Mouse (Mus musculus): ENCODE measurements around the gene Olfm2. TPM values are rescaled to one million over a fixed set of nuclear protein-coding genes. Genes with fewer than 3 reads are reported as not detected.
"Not testable (repeated sequence)": the region's sequence is repeated elsewhere in the genome, so short reads cannot be mapped to it uniquely, and the experiment has no call there.

The Olfm2 gene
- polyA plus RNA-seq, 1 experiment from 2014 or later = 64.4 TPM

DNA sequence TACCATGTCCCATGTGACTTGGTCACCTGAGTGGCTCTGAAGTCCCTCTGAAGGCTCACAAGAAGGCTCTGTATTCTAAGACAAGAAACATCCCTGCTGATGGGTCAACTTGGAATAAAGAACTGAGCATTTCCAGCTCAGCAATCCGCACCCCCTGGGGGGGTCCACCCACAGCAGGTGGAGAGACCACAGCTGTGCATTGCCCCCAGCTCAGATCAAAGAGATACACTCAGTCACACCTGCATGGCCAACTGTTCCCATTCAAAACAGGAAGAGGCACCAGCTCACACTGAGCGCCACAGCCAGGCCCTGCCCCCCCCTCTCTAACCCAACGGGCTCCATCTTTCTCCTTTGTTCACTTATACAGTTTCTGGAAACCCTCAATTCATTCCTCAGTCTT lies 109.9 kb downstream of the Olfm2 start:
- DNase-seq (ENCODE audit: low spot score) (no peak), ATAC-seq (ENCODE audit: low FRiP score) (no peak)
- H3K4me2 ChIP-seq (replicated peaks; ENCODE audit: low read depth, low read length) = no peak overlapping the region
- no peak overlapping the region for H3K4me3 ChIP-seq (ENCODE audit: low read depth, low read length)
- no peaks in the 10 kb centered on the region; the same call in 1 of the 2 replicates for H3K36me3 ChIP-seq (ENCODE audit: control insufficient read depth, insufficient read depth, low read length)
- no peaks in the 10 kb centered on the region for H3K4me1 ChIP-seq (replicated peaks; ENCODE audit: control insufficient read depth, insufficient read depth, low read length)
- no peak overlapping the region for H3K27ac ChIP-seq (ENCODE audit: low read depth, low read length)
- no peak overlapping the region for H3K9ac ChIP-seq (ENCODE audit: low read depth, low read length)
- WGBS = 78% methylated on average over 3 of the region's 3 CpGs
- no peaks in the 10 kb centered on the region for H3K9me3 ChIP-seq (ENCODE audit: control insufficient read depth, low read length)
- no peaks in the 10 kb centered on the region for H3K27me3 ChIP-seq (ENCODE audit: control insufficient read depth, insufficient read depth, low read length)

GRCm38 (mm10) chr9:20635676-20636075 lies 110.5 kb downstream of the Olfm2 start:
- H3K9ac ChIP-seq (ENCODE audit: low read depth, low read length); H3K4me2 ChIP-seq (replicated peaks; ENCODE audit: low read depth, low read length); H3K36me3 ChIP-seq (ENCODE audit: control insufficient read depth, insufficient read depth, low read length); H3K27me3 ChIP-seq (ENCODE audit: control insufficient read depth, insufficient read depth, low read length); DNase-seq (ENCODE audit: low spot score); H3K27ac ChIP-seq (ENCODE audit: low read depth, low read length); H3K9me3 ChIP-seq (ENCODE audit: control insufficient read depth, low read length); H3K4me1 ChIP-seq (replicated peaks; ENCODE audit: control insufficient read depth, insufficient read depth, low read length); H3K4me3 ChIP-seq (ENCODE audit: low read depth, low read length); ATAC-seq (ENCODE audit: low FRiP score): not testable (repeated sequence)
- WGBS = 94% methylated on average over 8 of the region's 8 CpGs

DNA sequence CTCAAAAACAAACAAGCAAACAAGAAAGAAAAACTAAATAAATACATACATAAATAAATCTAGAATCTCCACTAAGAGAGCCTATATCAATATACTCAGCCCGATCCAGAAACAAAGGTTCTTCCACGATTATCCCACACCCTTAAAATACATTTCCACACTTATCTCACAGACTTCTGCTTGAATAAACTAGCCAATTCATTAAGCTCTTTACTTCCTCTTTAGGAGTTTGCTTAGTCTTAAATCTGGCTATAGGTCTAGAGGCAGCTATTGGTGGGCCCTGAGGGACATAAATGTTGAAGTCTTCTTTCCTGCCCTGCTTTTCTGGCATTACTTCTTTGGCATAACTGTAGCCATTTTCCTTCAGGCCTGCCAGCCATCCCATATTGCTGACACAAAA lies 114.8 kb downstream of the Olfm2 start:
- Histone ChIP-seq H3K4me1 (replicated peaks; ENCODE audit: control insufficient read depth, insufficient read depth, low read length) (no peaks in the 10 kb centered on the region), H3K4me3 (ENCODE audit: low read depth, low read length) (no peak overlapping the region), H3K36me3 (ENCODE audit: control insufficient read depth, insufficient read depth, low read length) (no peaks in the 10 kb centered on the region), H3K4me2 (replicated peaks; ENCODE audit: low read depth, low read length) (no peak overlapping the region), H3K27me3 (ENCODE audit: control insufficient read depth, insufficient read depth, low read length) (no peaks in the 10 kb centered on the region), H3K27ac (ENCODE audit: low read depth, low read length) (no peak overlapping the region), H3K9ac (ENCODE audit: low read depth, low read length) (no peak overlapping the region), H3K9me3 (ENCODE audit: control insufficient read depth, low read length) (no peaks in the 10 kb centered on the region)
- DNase-seq (ENCODE audit: low spot score) (no peak), ATAC-seq (ENCODE audit: low FRiP score) (no peak)
- WGBS = 97% methylated on average over 2 of the region's 2 CpGs

Other genes with a start within 250 kb of the Olfm2 start
- 125 and 129 TPM in 2 replicates for gene Zfp266, start 224.9 kb downstream of the Olfm2 start, polyA plus RNA-seq (2014; fragmentation: Nextera tagmentation; extraction: Ambion mirVana)
- gene Zfp846, start 165.1 kb downstream of the Olfm2 start, polyA plus RNA-seq (2014; fragmentation: Nextera tagmentation; extraction: Ambion mirVana) = 26.3 and 34.1 TPM in 2 replicates
- gene Ubl5, start 103.5 kb downstream of the Olfm2 start, polyA plus RNA-seq (2014; fragmentation: Nextera tagmentation; extraction: Ambion mirVana) = 448 and 456 TPM in 2 replicates
- gene Fbxl12, start 101.6 kb downstream of the Olfm2 start, polyA plus RNA-seq (2014; fragmentation: Nextera tagmentation; extraction: Ambion mirVana) = 12.6 and 14.3 TPM in 2 replicates
- gene Pin1, start 94.3 kb downstream of the Olfm2 start, polyA plus RNA-seq (2014; fragmentation: Nextera tagmentation; extraction: Ambion mirVana) = 65.2 and 65.9 TPM in 2 replicates
- gene Col5a3, start 68.7 kb upstream of the Olfm2 start, polyA plus RNA-seq (2014; fragmentation: Nextera tagmentation; extraction: Ambion mirVana) = 0.32 and 0.66 TPM in 2 replicates
- not detected in 2 replicates for gene Rdh8, start 72.2 kb upstream of the Olfm2 start, polyA plus RNA-seq (2014; fragmentation: Nextera tagmentation; extraction: Ambion mirVana)
- gene A230050P20Rik, start 122.3 kb upstream of the Olfm2 start, polyA plus RNA-seq (2014; fragmentation: Nextera tagmentation; extraction: Ambion mirVana) = 0.59 and 0.97 TPM in 2 replicates
- gene Angptl6, start 133.4 kb upstream of the Olfm2 start, polyA plus RNA-seq (2014; fragmentation: Nextera tagmentation; extraction: Ambion mirVana) = 4.3 and 4.9 TPM in 2 replicates
- 55.9 and 57.8 TPM in 2 replicates for gene Ppan, start 141.8 kb upstream of the Olfm2 start, polyA plus RNA-seq (2014; fragmentation: Nextera tagmentation; extraction: Ambion mirVana)
- 342 and 364 TPM in 2 replicates for gene Eif3g, start 152.3 kb upstream of the Olfm2 start, polyA plus RNA-seq (2014; fragmentation: Nextera tagmentation; extraction: Ambion mirVana)
- gene Dnmt1, start 213.5 kb upstream of the Olfm2 start, polyA plus RNA-seq (2014; fragmentation: Nextera tagmentation; extraction: Ambion mirVana) = 65.6 and 82.9 TPM in 2 replicates
- 23.4 TPM in 2 replicates for gene S1pr2, start 230.4 kb upstream of the Olfm2 start, polyA plus RNA-seq (2014; fragmentation: Nextera tagmentation; extraction: Ambion mirVana)